Mouse (Mus musculus) cerebellum, adult 2 months (tissue): ENCODE results near the gene Cd82. TPM values are rescaled to one million over a fixed set of nuclear protein-coding genes. Genes with fewer than 3 reads are reported as not detected.

ENCODE experiments used
- DNase-seq, 2 experiments: peaks; one replicate each; pipeline ENCODE4 v3.0.0; 2021
- H3K27ac ChIP-seq: fragments of 200-500 bp; 2 replicates; pipeline ENCODE4 v1.5.1; 2012; ENCODE audit warnings: low read length, control low read depth, inconsistent platforms; ENCODE audit not compliant: insufficient read depth
- H3K27me3 ChIP-seq: fragments of 200-500 bp; 2 replicates; pipeline ENCODE4 v1.6.1; 2012; ENCODE audit warnings: inconsistent platforms, mild to moderate bottlenecking, low read length, moderate library complexity; ENCODE audit not compliant: control insufficient read depth, insufficient read depth
- H3K4me1 ChIP-seq: fragments of 200-500 bp; 2 replicates; pipeline ENCODE4 v1.6.1; 2011; ENCODE audit warnings: low read length; ENCODE audit not compliant: control insufficient read depth, insufficient read depth
- H3K4me3 ChIP-seq: fragments of 200-500 bp; replicated peaks from 2 replicates; pipeline ENCODE3; 2011; ENCODE audit warnings: mild to moderate bottlenecking, low read depth, low read length, control low read depth; ENCODE audit not compliant: insufficient read depth
- CTCF ChIP-seq: fragments of 200-500 bp; IDR thresholded peaks from 2 replicates; pipeline ENCODE4 v1.5.1; 2011; ENCODE audit warnings: low read depth, mild to moderate bottlenecking, control low read depth, low read length, moderate library complexity, borderline replicate concordance; ENCODE audit not compliant: insufficient read depth
- POLR2A ChIP-seq: fragments of 200-500 bp; IDR thresholded peaks from 2 replicates; pipeline ENCODE4 v1.6.1; 2011; ENCODE audit warnings: low read length, control low read depth, borderline replicate concordance; ENCODE audit not compliant: insufficient read depth
- WGBS: fragments of 180-500 bp; shearing (Covaris S2); methylation state at CpG from one replicate; pipeline ENCODE4 v1.1.7; 2018; 5-methylcytosine and 5-hydroxymethylcytosine counted together
- polyA plus RNA-seq: library from polyadenylated mRNA; depleted of rRNA; stranded (reverse); fragments of >200 nt; gene quantifications from 2 replicates; pipeline ENCODE4 v1.2.3, GENCODE M21; 2012

The Cd82 gene
- polyA plus RNA-seq, 1 experiment, result 47.4 TPM

DNA sequence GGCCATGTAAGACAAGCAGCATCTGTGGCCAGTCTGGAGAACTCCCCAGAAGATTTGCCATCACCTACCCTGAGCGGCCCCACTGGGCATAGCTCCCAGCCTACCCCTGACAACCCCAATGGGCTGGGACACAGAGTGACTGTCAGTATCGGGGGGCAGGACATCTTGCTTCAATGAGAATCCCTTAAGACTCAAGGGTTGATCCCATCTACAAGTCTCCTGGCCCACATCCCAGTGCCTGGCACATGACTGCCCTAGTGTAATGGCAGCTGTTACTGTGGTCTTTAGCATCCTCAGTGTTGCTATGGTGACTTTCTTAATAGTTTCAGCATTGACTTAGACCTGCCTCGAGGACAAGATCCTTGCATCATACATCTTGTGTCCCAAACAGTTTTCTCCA, 32.2 kb upstream of the Cd82 start:
- Histone ChIP-seq H3K27ac (no peak overlapping the region), H3K4me1 (no peaks in the 10 kb centered on the region), H3K27me3 (no peaks in the 10 kb centered on the region), H3K4me3 (no peak overlapping the region)
- no peak for TF ChIP-seq CTCF
- no peak for TF ChIP-seq POLR2A
- 23% methylated on average over 3 of the region's 3 CpGs for WGBS
- no peak for DNase-seq

DNA sequence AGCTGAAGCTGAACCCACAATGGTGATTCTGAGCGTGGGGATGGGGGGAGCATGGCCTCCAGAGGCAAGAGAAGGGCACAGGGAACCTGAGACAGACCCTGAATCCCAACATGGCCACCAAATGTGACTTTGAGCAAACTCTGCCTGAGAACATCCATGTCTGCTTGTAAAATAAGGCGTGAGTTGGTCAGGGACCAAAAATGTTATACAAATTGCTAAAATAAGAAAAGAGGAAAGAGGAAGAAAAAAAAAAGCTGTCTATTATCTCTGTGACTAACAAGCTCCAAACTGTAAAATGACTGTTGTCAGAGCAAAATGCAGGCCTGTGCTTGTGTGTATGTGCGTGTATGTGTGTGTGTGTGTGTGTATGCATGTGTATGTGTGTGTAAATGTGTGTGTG, 30.6 kb upstream of the Cd82 start:
- 81% methylated on average over 3 of the region's 3 CpGs for WGBS
- H3K4me1 ChIP-seq, result no peaks in the 10 kb centered on the region
- TF ChIP-seq POLR2A (no peak), CTCF (no peak)
- no peaks in the 10 kb centered on the region for H3K27me3 ChIP-seq
- no peak overlapping the region for H3K4me3 ChIP-seq
- no peak for DNase-seq
- no peak overlapping the region for H3K27ac ChIP-seq

DNA sequence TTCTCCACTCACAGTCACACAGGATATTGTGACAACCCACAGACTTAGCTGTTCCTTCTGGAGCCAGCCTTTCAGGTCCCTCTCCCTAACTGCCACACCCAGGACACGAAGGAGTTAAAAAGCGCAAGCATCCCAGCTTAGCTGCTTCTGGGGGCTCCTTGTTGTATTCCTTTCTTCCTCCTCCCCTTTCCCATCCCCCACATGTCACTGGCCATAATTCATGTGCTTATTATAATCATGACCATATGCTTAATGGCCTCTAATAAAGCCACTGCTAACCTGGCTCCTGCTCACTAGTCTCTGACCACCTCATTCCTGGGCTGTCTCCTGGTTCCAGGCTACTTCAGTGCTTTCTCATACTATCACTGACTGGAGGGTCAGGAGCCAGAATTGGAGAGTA, 27.6 kb upstream of the Cd82 start:
- H3K4me3 ChIP-seq, result no peak overlapping the region
- no peak for DNase-seq
- TF ChIP-seq CTCF, result no peak
- TF ChIP-seq POLR2A, result no peak
- no peaks in the 10 kb centered on the region for H3K27me3 ChIP-seq
- H3K4me1 ChIP-seq, result no peaks in the 10 kb centered on the region
- no peak overlapping the region for H3K27ac ChIP-seq
- WGBS, result 96% methylated on average over 2 of the region's 2 CpGs

DNA sequence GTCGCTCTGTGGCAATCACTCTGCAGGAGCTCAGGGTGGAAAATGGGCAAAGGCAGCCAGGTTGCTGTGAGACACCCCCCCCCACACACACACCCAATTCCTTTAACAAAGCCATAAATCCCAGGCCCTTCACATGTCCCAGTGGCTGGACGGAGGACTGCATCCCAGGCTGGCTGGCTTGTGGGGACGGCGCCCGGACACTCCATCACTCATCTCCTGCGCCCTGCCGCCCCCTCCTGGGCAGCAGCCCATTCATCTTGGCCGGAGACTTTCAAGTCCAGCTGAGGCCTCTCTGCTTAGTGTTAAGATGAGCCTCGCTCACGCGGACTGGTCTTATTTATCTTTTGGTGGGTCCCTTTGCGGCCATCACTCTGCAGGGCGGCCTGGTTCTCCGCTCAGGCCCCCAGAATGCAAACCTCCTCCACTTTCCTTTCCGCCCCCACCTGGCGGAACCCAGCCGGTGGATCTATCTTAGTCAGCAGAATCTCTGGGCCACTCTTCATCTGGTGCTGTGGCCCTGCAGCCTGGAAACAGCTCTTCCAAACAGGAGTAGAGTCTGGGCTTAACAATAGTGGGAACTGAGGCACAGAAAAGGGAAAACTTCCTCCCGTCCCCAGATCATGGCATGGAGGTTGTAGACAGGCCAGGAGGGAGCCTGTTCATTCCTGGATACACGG, 26.1 kb upstream of the Cd82 start:
- Histone ChIP-seq H3K4me1 (no peaks in the 10 kb centered on the region), H3K27ac (no peak overlapping the region), H3K4me3 (no peak overlapping the region), H3K27me3 (no peaks in the 10 kb centered on the region)
- 61% methylated on average over 19 of the region's 19 CpGs for WGBS
- no peak for TF ChIP-seq POLR2A
- TF ChIP-seq CTCF, result no peak
- DNase-seq, result no peak

DNA sequence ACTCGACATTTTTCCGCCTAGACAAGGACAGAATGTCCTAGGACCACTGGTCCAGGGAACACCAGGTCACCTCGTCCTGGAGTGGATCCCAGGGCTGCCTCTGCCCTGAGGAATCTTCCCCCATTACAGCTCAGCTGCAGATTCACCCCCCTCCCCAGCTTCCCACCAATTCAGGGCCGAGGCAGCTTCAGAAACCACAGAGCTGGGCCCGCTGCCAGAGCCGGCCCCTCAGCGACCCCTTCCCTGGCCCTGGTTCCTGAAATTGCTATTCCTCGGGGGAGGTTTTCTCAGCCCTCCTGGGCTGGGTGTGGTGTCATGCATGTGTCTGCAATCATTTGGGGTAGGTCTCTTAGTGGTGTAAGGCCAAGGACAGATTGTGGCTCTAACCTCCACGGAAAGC, 22.5 kb upstream of the Cd82 start:
- Histone ChIP-seq H3K4me3 (no peak overlapping the region), H3K27me3 (no peaks in the 10 kb centered on the region), H3K4me1 (no peaks in the 10 kb centered on the region), H3K27ac (no peak overlapping the region)
- WGBS, result 32% methylated on average over 9 of the region's 9 CpGs
- no peak for TF ChIP-seq CTCF
- no peak for DNase-seq

DNA sequence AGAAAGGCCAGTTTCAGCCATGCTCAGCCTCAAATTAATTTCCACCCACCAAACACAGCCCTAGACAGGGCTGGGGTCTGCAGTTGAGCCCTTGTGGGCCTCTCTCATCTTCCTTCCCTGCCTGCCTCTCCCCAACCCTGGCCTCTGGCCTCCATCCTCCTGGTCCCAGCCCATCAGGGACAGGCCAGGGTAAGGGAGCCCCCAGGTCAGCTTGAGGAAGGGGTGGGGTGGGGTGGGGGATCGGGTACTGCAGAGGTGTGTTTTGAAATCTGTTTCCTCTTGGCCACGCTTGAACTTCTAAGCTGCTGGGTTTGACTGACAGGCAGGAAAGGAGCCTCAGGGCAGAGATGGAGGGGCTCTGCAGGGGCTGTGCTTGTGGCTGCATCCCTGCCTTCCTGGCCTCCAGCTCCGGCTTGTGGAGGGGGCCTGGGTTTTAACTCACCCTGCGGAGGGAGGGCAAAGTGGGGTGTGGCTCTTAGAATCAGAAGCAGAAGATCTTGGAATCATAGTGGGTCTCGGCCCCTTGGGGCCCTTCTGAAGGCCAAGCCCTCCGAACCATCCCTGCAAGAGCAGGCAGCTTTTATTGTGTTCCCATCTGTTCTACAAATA, 19.2 kb upstream of the Cd82 start:
- H3K4me3 ChIP-seq, result no peak overlapping the region
- H3K27me3 ChIP-seq, result no peaks in the 10 kb centered on the region
- H3K27ac ChIP-seq, result no peak overlapping the region
- no peak for DNase-seq
- H3K4me1 ChIP-seq, result no peaks in the 10 kb centered on the region
- WGBS, result 62% methylated on average over 6 of the region's 6 CpGs
- TF ChIP-seq POLR2A (no peak), CTCF (no peak)

DNA sequence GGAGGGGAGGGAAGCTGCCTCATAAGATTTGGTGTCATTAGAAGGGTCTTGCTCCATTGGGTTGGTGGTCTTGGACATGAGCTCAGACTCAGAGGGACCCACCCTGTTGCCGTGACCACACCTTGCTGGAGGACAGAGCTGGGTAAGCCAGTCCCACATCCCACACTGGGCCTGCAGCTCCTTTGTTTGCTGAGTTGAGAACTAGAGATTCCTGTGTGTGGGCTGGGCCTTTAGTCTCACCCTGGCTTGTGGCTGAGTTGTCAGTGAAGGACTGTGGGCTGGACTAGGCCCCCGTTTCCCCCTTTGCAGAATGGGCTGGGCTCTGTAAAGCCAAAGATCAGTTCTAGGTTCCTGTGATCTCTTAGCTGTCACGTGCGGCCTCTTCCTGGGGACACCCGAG, 15.8 kb upstream of the Cd82 start:
- no peaks in the 10 kb centered on the region for H3K4me1 ChIP-seq
- DNase-seq, result no peak
- no peaks in the 10 kb centered on the region for H3K27me3 ChIP-seq
- 95% methylated on average over 5 of the region's 5 CpGs for WGBS
- no peak for TF ChIP-seq POLR2A
- TF ChIP-seq CTCF, result no peak
- no peak overlapping the region for H3K27ac ChIP-seq
- no peak overlapping the region for H3K4me3 ChIP-seq

DNA sequence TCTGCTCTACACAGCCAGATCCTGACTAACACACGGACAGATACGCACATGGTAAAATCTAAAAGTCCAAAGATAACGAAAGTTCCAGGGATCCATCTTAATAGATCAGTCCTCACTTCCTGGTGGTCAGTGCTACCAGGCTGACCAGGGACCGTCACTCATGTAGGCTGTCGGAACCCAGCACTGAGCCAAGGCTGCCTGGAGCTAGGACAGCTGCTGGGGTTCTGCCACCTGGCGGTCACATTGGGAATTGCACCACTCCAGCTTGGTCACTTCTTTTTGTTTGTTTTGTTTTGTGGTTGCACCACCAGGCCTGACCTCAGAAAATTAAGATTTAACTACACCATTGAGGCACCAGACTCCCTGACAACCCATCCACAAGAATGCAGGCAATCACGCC, 14.6 kb upstream of the Cd82 start:
- 49% methylated on average over 7 of the region's 7 CpGs for WGBS
- Histone ChIP-seq H3K4me1 (no peaks in the 10 kb centered on the region), H3K27me3 (no peaks in the 10 kb centered on the region), H3K27ac (no peak overlapping the region), H3K4me3 (no peak overlapping the region)
- peak; percentile 97 for TF ChIP-seq CTCF
- TF ChIP-seq POLR2A, result no peak
- DNase-seq, result peak; percentile 58 to 75
